Mouse (Mus musculus) midbrain, embryonic 15.5 days (tissue): ENCODE data around the gene Dcaf17. TPM values are rescaled to one million over a fixed set of nuclear protein-coding genes. Genes with fewer than 3 reads are reported as not detected.

ENCODE experiments used
- ATAC-seq: fragments of 200-750 bp; cut with Nextera tagmentation; replicated peaks from 2 replicates; pipeline ENCODE4 v1.8.0; 2017; ENCODE audit warnings: moderate TSS enrichment
- H3K27ac ChIP-seq: fragments of 300-500 bp; sonication (generic); 2 replicates; pipeline ENCODE4 v1.5.1; 2015; ENCODE audit warnings: mild to moderate bottlenecking, inconsistent platforms
- H3K27me3 ChIP-seq: fragments of 300-500 bp; sonication (generic); replicated peaks from 2 replicates; pipeline ENCODE4 v1.6.1; 2015; ENCODE audit warnings: inconsistent platforms
- H3K36me3 ChIP-seq: fragments of 300-500 bp; sonication (generic); replicated peaks from 2 replicates; pipeline ENCODE4 v1.6.1; 2015; ENCODE audit warnings: inconsistent platforms
- H3K4me1 ChIP-seq: fragments of 300-500 bp; sonication (generic); 2 replicates; pipeline ENCODE4 v1.6.1; 2015; ENCODE audit warnings: inconsistent platforms
- H3K4me2 ChIP-seq: fragments of 300-500 bp; sonication (generic); 2 replicates; pipeline ENCODE4 v1.6.1; 2015; ENCODE audit warnings: inconsistent platforms, mild to moderate bottlenecking, moderate library complexity
- H3K4me3 ChIP-seq: fragments of 300-500 bp; sonication (generic); 2 replicates; pipeline ENCODE4 v1.5.1; 2015; ENCODE audit warnings: mild to moderate bottlenecking, inconsistent platforms
- H3K9ac ChIP-seq: fragments of 300-500 bp; sonication (generic); 2 replicates; pipeline ENCODE4 v1.6.1; 2015; ENCODE audit warnings: mild to moderate bottlenecking, inconsistent platforms
- H3K9me3 ChIP-seq: fragments of 300-500 bp; sonication (generic); 2 replicates; pipeline ENCODE4 v1.6.1; 2016; ENCODE audit warnings: inconsistent platforms
- WGBS: fragments of 180-500 bp; shearing (Covaris S2); methylation state at CpG from one replicate; pipeline ENCODE4 v1.1.7; 2015; ENCODE audit warnings: mixed read lengths; 5-methylcytosine and 5-hydroxymethylcytosine counted together
- polyA plus RNA-seq: library from polyadenylated mRNA; unstranded; fragments of >200 nt; fragmentation: Nextera tagmentation; extraction: Ambion mirVana; gene quantifications from 2 replicates; pipeline ENCODE4 v1.2.1, GENCODE M21; 2015

Gene Dcaf17
- polyA plus RNA-seq, 1 experiment from 2014 or later: 32.9 TPM

DNA sequence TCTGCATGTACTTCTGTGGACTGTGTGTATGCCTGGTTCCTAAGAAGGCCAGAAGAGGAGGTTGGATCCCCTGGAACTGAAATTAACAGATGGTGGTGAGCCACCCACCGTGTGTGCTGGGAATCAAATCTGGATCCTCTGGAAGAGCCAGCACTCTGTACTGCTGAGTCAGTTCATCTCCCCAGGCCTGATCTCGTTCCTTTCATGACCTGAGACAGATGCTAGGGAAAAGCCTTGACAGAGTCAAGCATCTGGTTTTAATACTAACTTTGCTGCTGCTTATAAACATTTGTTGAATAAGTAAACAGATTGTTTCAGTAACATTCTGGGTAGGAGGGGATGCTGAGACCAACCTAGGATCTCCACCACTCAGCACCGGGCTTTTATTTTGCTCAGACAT lies 53.4 kb downstream of the Dcaf17 start:
- Histone ChIP-seq H3K27me3 (no peaks in the 10 kb centered on the region), H3K36me3 (no peaks in the 10 kb centered on the region), H3K4me2 (no peak overlapping the region), H3K4me3 (no peak overlapping the region), H3K9ac (no peak overlapping the region), H3K9me3 (no peaks in the 10 kb centered on the region), H3K27ac (no peak overlapping the region), H3K4me1 (no peaks in the 10 kb centered on the region)
- 84% methylated on average over 3 of the region's 3 CpGs for WGBS
- no peak for ATAC-seq

- WGBS: 83% methylated on average over 5 of the region's 6 CpGs
- ATAC-seq: no peak
- Histone ChIP-seq H3K36me3 (no peaks in the 10 kb centered on the region), H3K4me1 (peaks cover 12% of the 10 kb centered on the region), H3K27me3 (peaks cover 19% of the 10 kb centered on the region), H3K4me2 (no peak overlapping the region), H3K27ac (no peak overlapping the region), H3K9ac (no peak overlapping the region), H3K4me3 (no peak overlapping the region), H3K9me3 (no peaks in the 10 kb centered on the region)
Measured at GRCm38 (mm10) chr2:71113489-71114171, 58.5 kb downstream of the Dcaf17 start.

DNA sequence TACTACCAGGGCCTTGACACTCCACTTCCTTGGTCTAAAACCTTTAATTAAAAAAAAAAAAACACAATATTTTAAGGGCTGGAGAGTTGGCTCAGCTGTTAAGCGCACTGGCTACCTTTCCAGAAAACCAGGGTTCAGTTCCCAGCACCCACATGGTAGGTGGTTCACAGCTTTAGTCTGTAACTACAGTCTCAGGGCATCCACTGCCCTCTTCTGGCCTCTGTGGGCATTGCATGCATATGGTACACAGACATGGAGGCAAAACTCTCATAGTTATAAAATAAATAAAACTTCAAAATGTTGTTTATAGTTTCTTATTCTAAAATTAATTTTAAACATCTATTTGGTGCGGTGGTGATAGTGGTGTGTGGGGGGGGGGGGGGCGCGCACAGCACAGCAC lies 61.0 kb downstream of the Dcaf17 start:
- H3K9me3 ChIP-seq: no peaks in the 10 kb centered on the region
- no peak overlapping the region for H3K4me2 ChIP-seq
- no peaks in the 10 kb centered on the region for H3K36me3 ChIP-seq
- no peak overlapping the region for H3K9ac ChIP-seq
- H3K27me3 ChIP-seq: peaks cover 28% of the 10 kb centered on the region
- no peak overlapping the region for H3K27ac ChIP-seq
- ATAC-seq: no peak
- 94% methylated on average over 4 of the region's 4 CpGs for WGBS
- H3K4me3 ChIP-seq: no peak overlapping the region
- H3K4me1 ChIP-seq: peaks cover 12% of the 10 kb centered on the region

DNA sequence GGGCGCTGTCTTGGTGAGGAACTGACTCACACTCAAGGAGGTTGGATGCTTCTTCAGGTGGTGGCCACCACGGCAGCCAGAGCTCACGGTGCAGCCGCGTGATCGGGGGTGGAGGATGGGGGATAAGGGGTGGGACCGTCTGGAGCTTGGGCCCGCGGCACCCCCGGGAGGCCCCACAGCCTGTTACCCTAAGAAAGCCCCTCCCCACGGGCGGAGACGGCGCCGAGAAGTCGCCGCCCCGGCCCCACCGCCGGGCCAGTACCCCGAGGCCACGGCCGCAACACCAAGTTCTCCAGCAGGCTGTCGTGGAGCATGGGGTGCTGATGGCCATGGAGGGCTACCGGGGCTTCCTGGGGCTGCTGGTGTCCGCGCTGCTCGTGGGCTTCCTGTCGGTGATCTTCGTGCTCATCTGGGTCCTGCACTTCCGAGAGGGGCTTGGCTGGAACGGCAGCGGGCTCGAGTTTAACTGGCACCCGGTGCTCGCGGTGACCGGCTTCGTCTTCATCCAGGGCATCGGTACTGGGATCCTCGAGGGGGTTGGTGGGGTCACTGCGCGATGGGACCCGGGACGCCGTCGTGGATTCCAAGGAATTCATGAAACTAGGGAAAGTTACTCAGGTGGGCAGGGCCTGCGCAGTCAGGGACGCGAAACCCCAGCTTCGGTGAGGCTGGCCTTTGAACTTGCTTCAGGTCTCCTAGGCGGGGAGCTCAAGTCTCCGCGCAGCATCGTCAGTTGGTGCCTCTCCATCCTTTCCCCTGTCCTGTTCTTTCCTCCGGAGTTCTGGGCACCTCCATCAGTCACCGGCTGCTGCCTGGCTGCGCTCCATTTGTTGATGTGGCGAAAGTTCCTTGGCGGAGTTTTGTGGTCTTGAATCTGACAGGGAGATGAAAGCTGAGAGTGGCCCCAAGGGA lies 62.9 kb downstream of the Dcaf17 start, which contains the start of gene Cybrd1:
Cybrd1 (plus strand) TSS at position 127 of the 912 bp plus-strand sequence.
- 3% methylated on average over 60 of the region's 60 CpGs for WGBS
- Histone ChIP-seq H3K27me3 (peaks cover 28% of the 10 kb centered on the region), H3K36me3 (no peaks in the 10 kb centered on the region), H3K9ac (peak within 1 kb of the TSS; percentile 35), H3K4me1 (peaks cover 12% of the 10 kb centered on the region), H3K4me2 (peak within 1 kb of the TSS; percentile 82), H3K9me3 (no peaks in the 10 kb centered on the region), H3K4me3 (peak within 1 kb of the TSS; percentile 42), H3K27ac (no peak within 1 kb of the TSS)
- ATAC-seq: 0 out of 2 replicates have a peak, but pooled peaks have one; percentile 42

DNA sequence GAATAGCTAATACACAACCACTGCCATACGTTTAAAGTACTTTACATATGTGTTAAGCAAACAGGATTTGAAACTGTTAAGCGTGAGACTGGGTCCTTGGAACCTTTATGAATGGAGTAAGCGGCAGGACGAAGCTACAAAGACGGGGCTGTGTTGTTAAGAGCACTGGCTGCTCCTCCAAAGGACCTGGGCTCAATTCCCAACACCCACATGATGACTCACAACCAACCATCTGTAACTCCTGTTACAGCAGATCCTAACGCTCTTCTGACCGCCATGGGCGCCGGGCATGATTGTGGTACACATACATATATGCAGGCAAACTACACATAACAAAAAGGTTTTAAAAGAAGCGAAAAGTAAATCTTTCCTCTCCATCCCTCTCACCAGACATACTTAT lies 65.7 kb downstream of the Dcaf17 start:
- Histone ChIP-seq H3K27me3 (peaks cover 28% of the 10 kb centered on the region), H3K4me2 (no peak overlapping the region), H3K4me3 (no peak overlapping the region), H3K9me3 (no peaks in the 10 kb centered on the region), H3K4me1 (peaks cover 12% of the 10 kb centered on the region), H3K9ac (no peak overlapping the region), H3K27ac (no peak overlapping the region), H3K36me3 (no peaks in the 10 kb centered on the region)
- 78% methylated on average over 10 of the region's 10 CpGs for WGBS
- ATAC-seq: no peak

- H3K9me3 ChIP-seq: no peaks in the 10 kb centered on the region
- no peak overlapping the region for H3K4me2 ChIP-seq
- no peak overlapping the region for H3K27ac ChIP-seq
- no peak for ATAC-seq
- H3K27me3 ChIP-seq: peaks cover 28% of the 10 kb centered on the region
- 10% methylated on average over 5 of the region's 5 CpGs for WGBS
- peaks cover 12% of the 10 kb centered on the region for H3K4me1 ChIP-seq
- no peaks in the 10 kb centered on the region for H3K36me3 ChIP-seq
- H3K4me3 ChIP-seq: no peak overlapping the region
- H3K9ac ChIP-seq: no peak overlapping the region
Measured at GRCm38 (mm10) chr2:71121406-71121805, 66.3 kb downstream of the Dcaf17 start.

DNA sequence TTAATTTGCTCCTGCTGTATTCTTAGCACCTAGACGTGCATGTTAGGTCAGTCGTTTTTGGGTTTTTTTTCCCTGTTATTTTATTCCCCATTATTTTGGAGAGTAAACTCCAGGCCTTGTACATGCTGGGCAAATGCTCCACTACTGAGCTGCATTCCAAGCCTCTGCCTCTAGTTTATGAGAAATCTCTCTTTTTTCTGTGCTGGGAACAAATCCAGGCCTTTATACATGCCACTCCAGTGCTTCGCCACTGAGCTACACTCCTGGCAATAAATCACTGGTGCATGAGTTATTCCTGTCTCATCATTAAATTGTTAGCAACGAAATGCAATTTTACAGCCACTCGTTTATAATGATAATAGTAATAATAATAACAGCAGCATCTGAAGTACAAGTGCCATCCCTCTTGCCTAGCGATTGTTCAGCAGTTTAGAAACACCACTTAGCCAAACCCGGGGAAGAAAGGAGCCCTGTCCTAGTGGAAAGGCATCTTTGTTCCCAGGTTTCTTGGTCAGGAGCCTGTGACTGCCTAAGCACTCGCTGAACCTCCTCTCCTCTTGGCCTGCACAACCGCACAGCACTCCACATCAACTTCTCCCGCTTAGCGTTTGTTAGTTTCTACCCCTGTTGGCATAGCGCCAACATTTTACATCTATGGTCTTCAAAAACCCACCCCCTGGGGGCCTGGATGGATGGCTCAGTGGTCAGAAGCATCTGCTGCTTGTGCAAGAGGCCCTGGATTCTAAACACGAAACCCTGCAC lies 67.3 kb downstream of the Dcaf17 start:
- Histone ChIP-seq H3K9ac (no peak overlapping the region), H3K36me3 (no peaks in the 10 kb centered on the region), H3K27ac (0 out of 2 replicates have a peak overlapping the region, but pooled peaks have one; percentile 30), H3K4me1 (peaks cover 11% of the 10 kb centered on the region), H3K4me2 (no peak overlapping the region), H3K27me3 (peaks cover 20% of the 10 kb centered on the region), H3K9me3 (no peaks in the 10 kb centered on the region), H3K4me3 (no peak overlapping the region)
- WGBS: 75% methylated on average over 13 of the region's 13 CpGs
- ATAC-seq: no peak

DNA sequence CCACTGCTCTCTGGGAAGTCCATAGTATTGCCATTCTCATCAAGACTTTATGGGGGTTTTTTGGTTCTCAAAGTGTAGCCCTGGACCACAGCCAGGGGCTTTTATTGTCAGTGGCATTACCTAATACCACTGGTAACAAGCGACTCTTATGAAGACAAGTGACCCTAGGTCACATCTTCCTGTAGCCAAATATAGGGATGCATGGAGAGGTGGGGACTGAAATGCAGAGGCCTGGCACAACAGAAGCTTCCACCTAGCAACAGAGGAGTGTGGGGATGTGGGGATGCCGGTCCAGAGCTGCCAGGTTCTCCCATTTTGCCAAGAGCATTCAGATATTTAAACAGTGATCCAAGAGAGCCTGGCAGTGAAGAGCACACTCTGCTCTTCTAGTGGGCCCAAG lies 68.5 kb downstream of the Dcaf17 start:
- no peaks in the 10 kb centered on the region for H3K4me1 ChIP-seq
- H3K4me3 ChIP-seq: no peak overlapping the region
- H3K27me3 ChIP-seq: peaks cover 9% of the 10 kb centered on the region
- 70% methylated on average over 2 of the region's 2 CpGs for WGBS
- no peak overlapping the region for H3K9ac ChIP-seq
- no peaks in the 10 kb centered on the region for H3K9me3 ChIP-seq
- H3K27ac ChIP-seq: no peak overlapping the region
- no peak for ATAC-seq
- no peaks in the 10 kb centered on the region for H3K36me3 ChIP-seq
- H3K4me2 ChIP-seq: no peak overlapping the region

DNA sequence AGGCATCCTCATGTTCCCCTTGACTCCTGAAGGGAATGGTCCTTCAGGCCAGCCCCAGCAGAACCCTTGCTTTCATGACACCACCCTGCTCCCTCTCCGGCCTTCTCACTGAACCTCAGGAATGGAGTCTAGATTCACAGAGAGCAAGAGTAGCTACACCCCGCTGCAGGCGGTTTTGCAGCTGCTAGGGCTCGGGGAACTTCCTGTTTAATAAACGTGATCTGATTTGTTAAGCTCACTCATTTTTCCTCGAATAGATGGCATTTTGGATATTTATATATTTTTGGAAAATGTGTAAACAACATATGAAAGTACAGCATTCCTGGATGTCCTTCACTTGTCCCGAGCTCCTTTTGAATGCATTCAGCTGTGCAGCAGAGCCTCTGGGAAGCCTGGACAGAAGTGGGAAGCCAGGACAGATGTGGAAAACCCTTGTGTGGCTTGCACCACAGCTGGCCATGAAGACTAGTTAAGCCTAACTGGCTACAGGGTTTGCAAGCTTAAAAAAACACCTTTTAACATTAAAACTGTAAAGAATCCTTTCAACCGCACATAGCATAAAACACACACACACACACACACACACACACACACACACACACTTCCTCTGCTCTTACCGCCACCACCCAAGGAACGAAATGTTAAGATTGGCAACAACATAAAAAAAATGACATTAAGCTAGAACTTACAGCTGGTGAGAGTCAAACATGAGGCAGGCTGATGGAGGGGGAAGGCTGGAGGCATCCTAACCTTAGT lies 72.8 kb downstream of the Dcaf17 start:
- Histone ChIP-seq H3K27me3 (no peaks in the 10 kb centered on the region), H3K4me1 (no peaks in the 10 kb centered on the region), H3K27ac (no peak overlapping the region), H3K36me3 (no peaks in the 10 kb centered on the region), H3K9ac (no peak overlapping the region), H3K4me2 (no peak overlapping the region), H3K9me3 (no peaks in the 10 kb centered on the region), H3K4me3 (no peak overlapping the region)
- ATAC-seq: no peak
- 84% methylated on average over 10 of the region's 10 CpGs for WGBS

DNA sequence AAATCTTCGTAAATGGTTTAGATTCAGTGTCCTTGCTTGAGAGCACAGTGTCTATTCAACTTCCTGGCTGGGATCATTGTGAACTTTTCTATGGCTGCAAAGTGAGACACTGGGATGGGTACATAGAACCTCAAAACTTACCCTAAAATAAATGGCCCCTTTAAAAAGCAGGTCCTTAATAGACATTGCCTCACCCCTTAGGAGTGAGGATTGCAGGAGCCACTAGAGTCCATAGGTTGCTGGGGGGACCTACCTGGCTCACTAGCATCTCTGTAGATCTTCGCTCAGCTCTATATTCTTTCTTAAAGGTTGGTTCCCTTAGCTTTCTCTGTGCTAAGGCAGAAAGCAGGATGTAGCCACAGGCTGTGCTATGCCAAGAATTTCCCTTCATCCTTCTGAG lies 75.2 kb downstream of the Dcaf17 start:
- Histone ChIP-seq H3K9ac (no peak overlapping the region), H3K4me3 (no peak overlapping the region), H3K9me3 (no peaks in the 10 kb centered on the region), H3K27ac (no peak overlapping the region), H3K27me3 (no peaks in the 10 kb centered on the region), H3K4me2 (no peak overlapping the region), H3K4me1 (no peaks in the 10 kb centered on the region), H3K36me3 (no peaks in the 10 kb centered on the region)
- no peak for ATAC-seq
- WGBS: 88% methylated on average over 2 of the region's 2 CpGs

DNA sequence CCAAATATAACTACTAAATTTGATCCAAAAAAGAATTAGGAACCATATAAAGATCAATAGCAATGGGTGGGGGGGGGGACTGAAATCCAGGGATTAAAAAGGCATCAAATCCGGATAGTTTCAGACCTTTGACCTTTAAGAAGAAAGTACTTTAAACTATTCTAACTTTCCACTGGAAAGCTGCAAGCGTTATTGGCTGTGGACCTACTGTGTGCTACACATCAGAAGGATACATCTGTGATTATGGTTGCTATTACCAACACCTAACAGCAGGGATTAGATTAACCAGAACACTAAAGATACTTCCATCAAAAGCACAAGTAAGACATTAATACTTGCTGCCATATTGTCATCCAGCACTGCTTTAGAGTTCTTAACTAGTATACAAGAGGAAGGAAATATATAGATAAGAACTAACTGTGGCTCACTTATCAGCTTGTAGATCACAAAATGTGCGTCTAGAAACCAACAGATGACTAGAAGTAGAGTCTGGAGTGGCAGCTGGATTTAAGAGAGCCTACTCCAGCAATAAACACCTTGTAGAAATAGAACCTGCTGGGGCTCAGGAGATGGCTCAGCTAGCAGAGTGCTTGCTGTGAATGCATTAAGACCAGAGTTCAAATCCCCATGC lies 76.9 kb downstream of the Dcaf17 start:
- no peak overlapping the region for H3K4me3 ChIP-seq
- H3K36me3 ChIP-seq: no peaks in the 10 kb centered on the region
- no peak overlapping the region for H3K9ac ChIP-seq
- no peaks in the 10 kb centered on the region for H3K27me3 ChIP-seq
- H3K4me1 ChIP-seq: no peaks in the 10 kb centered on the region
- no peaks in the 10 kb centered on the region for H3K9me3 ChIP-seq
- no peak overlapping the region for H3K27ac ChIP-seq
- 80% methylated on average over 3 of the region's 3 CpGs for WGBS
- H3K4me2 ChIP-seq: no peak overlapping the region
- ATAC-seq: no peak
